17 mouse cellular contexts compared by ENCODE assay signal in genomic region chr13:101491835-101492234, GRCm38 (mm10).
DNase-seq lines count a peak whose midpoint lies in the region; ATAC-seq and TF ChIP-seq lines count a peak whose summit lies in the region.
"Had no signal": no experiment of that assay in that cellular context is flagged by ENCODE, and none has a peak within 500 bp of the region (broad histone marks: within the 10 kb centered on the region; RNA-seq: fewer than 3 reads in every experiment).

No protein-coding gene starts in this region.

- H3K36me3 ChIP-seq in heart, adult 2 months (ENCODE audit: control insufficient read depth, insufficient read depth, low read length) = no peaks in the 10 kb centered on the region
- no peaks in the 10 kb centered on the region for H3K36me3 ChIP-seq in midbrain, embryonic 13.5 days
- H3K36me3 ChIP-seq in midbrain, embryonic 16.5 days (ENCODE audit: control insufficient read depth, insufficient read depth, low read length) = no peaks in the 10 kb centered on the region
- H3K36me3 ChIP-seq: embryonic facial prominence, embryonic 13.5 days; heart, embryonic 13.5 days had no signal

- H3K4me3 ChIP-seq in heart, adult 2 months = no peak overlapping the region
- no peak overlapping the region for H3K4me3 ChIP-seq in midbrain, embryonic 13.5 days (replicated peaks)
- no peak overlapping the region for H3K4me3 ChIP-seq in midbrain, embryonic 16.5 days (ENCODE audit: low read depth, low read length)
- H3K4me3 ChIP-seq: embryonic facial prominence, embryonic 13.5 days; heart, embryonic 13.5 days had no signal

- H3K4me2 ChIP-seq in midbrain, embryonic 13.5 days (replicated peaks) = no peak overlapping the region
- H3K4me2 ChIP-seq in midbrain, embryonic 16.5 days (ENCODE audit: low read length) = no peak overlapping the region
- H3K4me2 ChIP-seq: embryonic facial prominence, embryonic 13.5 days had no signal

- H3K27ac ChIP-seq in heart, adult 2 months = peak overlapping the region; percentile 50
- no peak overlapping the region for H3K27ac ChIP-seq in midbrain, embryonic 13.5 days
- H3K27ac ChIP-seq in midbrain, embryonic 16.5 days (ENCODE audit: low read length) = no peak overlapping the region
- H3K27ac ChIP-seq: embryonic facial prominence, embryonic 13.5 days had no signal

- no peak overlapping the region for H3K9ac ChIP-seq in heart, adult 2 months (ENCODE audit: low read depth, low read length)
- no peak overlapping the region for H3K9ac ChIP-seq in midbrain, embryonic 13.5 days (replicated peaks)
- no peak overlapping the region for H3K9ac ChIP-seq in midbrain, embryonic 16.5 days (ENCODE audit: low read depth, low read length)
- H3K9ac ChIP-seq: embryonic facial prominence, embryonic 13.5 days; heart, embryonic 13.5 days had no signal

- peak; percentile 55; the same call in 1 of the 2 replicates for ATAC-seq in midbrain, embryonic 13.5 days
- no peak for ATAC-seq in midbrain, embryonic 16.5 days

- no peak for TF ChIP-seq EP300 in heart, adult 2 months (IDR thresholded peaks at IDR 0.05; ENCODE audit: insufficient read depth, low read depth, low read length)

- intact Hi-C loops in heart, adult 2 months (cut with DNase I) = no loop called here
- intact Hi-C loops in heart, postnatal 14 days (cut with DNase I) = no loop called here

- no peak for TF ChIP-seq CTCF in heart, adult 2 months (IDR thresholded peaks at IDR 0.05)

- no peaks in the 10 kb centered on the region for H3K79me2 ChIP-seq in heart, adult 2 months (replicated peaks; ENCODE audit: control insufficient read depth, insufficient read depth, low read length)

- DNase-seq in cerebellum, postnatal 10 days = peak; percentile 41 to 45
- no peak for DNase-seq in cerebellum, adult 11 months
- DNase-seq in heart, adult 2 months = no peak
- no peak for DNase-seq in heart, postnatal 14 days
- DNase-seq in kidney, adult 8-10 months = no peak
- DNase-seq in kidney, postnatal 36 days = no peak
- DNase-seq: adrenal gland, postnatal 25 days; gastrocnemius, postnatal 25 days; liver; lung, adult 18-20 months; lung, postnatal 4 days; right cerebral cortex, postnatal 4 days; thymus, postnatal 4 days had no signal

- H3K9me3 ChIP-seq in midbrain, embryonic 13.5 days = no peaks in the 10 kb centered on the region
- no peaks in the 10 kb centered on the region for H3K9me3 ChIP-seq in midbrain, embryonic 16.5 days (replicated peaks; ENCODE audit: control insufficient read depth, low read length, poor library complexity, severe bottlenecking)
- H3K9me3 ChIP-seq: embryonic facial prominence, embryonic 13.5 days had no signal

- no peak for TF ChIP-seq POLR2A in heart, adult 2 months (IDR thresholded peaks at IDR 0.05; ENCODE audit: insufficient read depth, low read depth, low read length)

- WGBS in heart, adult 2 months = 33% methylated on average over 3 of the region's 3 CpGs
- 35% methylated on average over 3 of the region's 3 CpGs for WGBS in midbrain, embryonic 13.5 days
- WGBS in midbrain, embryonic 16.5 days = 27% methylated on average over 3 of the region's 3 CpGs

- H3K4me1 ChIP-seq in heart, adult 2 months (ENCODE audit: control insufficient read depth, insufficient read depth, low read length) = peaks cover 1% of the 10 kb centered on the region; the same call in 1 of the 2 replicates
- peaks cover 7% of the 10 kb centered on the region for H3K4me1 ChIP-seq in midbrain, embryonic 13.5 days (replicated peaks)
- no peaks in the 10 kb centered on the region for H3K4me1 ChIP-seq in midbrain, embryonic 16.5 days (ENCODE audit: control insufficient read depth, insufficient read depth, low read length)
- H3K4me1 ChIP-seq: embryonic facial prominence, embryonic 13.5 days had no signal

- no peaks in the 10 kb centered on the region for H3K27me3 ChIP-seq in heart, adult 2 months (ENCODE audit: control insufficient read depth, insufficient read depth, low read length)
- H3K27me3 ChIP-seq in midbrain, embryonic 13.5 days = no peaks in the 10 kb centered on the region
- no peaks in the 10 kb centered on the region for H3K27me3 ChIP-seq in midbrain, embryonic 16.5 days (ENCODE audit: control insufficient read depth, insufficient read depth, low read depth, low read length)
- H3K27me3 ChIP-seq: embryonic facial prominence, embryonic 13.5 days; heart, embryonic 13.5 days had no signal

Comparison
In these comparisons a context has a peak if more than half of its experiments do, and no peak if none do; other contexts are left out.
1. DNase-seq: peak in cerebellum, postnatal 10 days (2 of 2); none in cerebellum, adult 11 months (single experiment), heart, adult 2 months (0 of 2), heart, postnatal 14 days (0 of 2), kidney, adult 8-10 months (0 of 2) and kidney, postnatal 36 days (0 of 2).